Mouse (Mus musculus): Measurements from ENCODE around the gene Lix1l.

Gene Lix1l

GRCm38 (mm10) chr3:96600639-96601250 lies at the start of gene Lix1l:
TSS of gene Lix1l (plus strand) at chr3:96601149.
- in situ Hi-C loops (cut with MboI, MseI), result no loop called here

GRCm38 (mm10) chr3:96551203-96551602 lies 49.7 kb upstream of the Lix1l start:
- in situ Hi-C loops (cut with MboI, MseI), result no loop called here

GRCm38 (mm10) chr3:96551890-96552289 lies 49.1 kb upstream of the Lix1l start:
- in situ Hi-C loops (cut with MboI, MseI), result no loop called here

GRCm38 (mm10) chr3:96553601-96554000 lies 47.3 kb upstream of the Lix1l start:
- in situ Hi-C loops (cut with MboI, MseI), result no loop called here

GRCm38 (mm10) chr3:96554251-96554650 lies 46.7 kb upstream of the Lix1l start:
- in situ Hi-C loops (cut with MboI, MseI), result no loop called here

- in situ Hi-C loops (cut with MboI, MseI), result no loop called here
Measured at GRCm38 (mm10) chr3:96555041-96555596, 45.8 kb upstream of the Lix1l start.

- in situ Hi-C loops (cut with MboI, MseI), result no loop called here
Measured at GRCm38 (mm10) chr3:96555999-96556614, 44.8 kb upstream of the Lix1l start.

GRCm38 (mm10) chr3:96556651-96557635 lies 44.0 kb upstream of the Lix1l start:
- in situ Hi-C loops (cut with MboI, MseI), result no loop called here

GRCm38 (mm10) chr3:96557694-96558093 lies 43.3 kb upstream of the Lix1l start, which contains the start of gene Txnip:
TSS of gene Txnip (plus strand) at chr3:96557957.
- in situ Hi-C loops (cut with MboI, MseI), result no loop called here

GRCm38 (mm10) chr3:96558159-96558558 lies 42.8 kb upstream of the Lix1l start:
- in situ Hi-C loops (cut with MboI, MseI), result no loop called here

- in situ Hi-C loops (cut with MboI, MseI), result no loop called here
Measured at GRCm38 (mm10) chr3:96558668-96559196, 42.2 kb upstream of the Lix1l start.

GRCm38 (mm10) chr3:96559398-96559910 lies 41.5 kb upstream of the Lix1l start:
- in situ Hi-C loops (cut with MboI, MseI), result no loop called here

- in situ Hi-C loops (cut with MboI, MseI), result no loop called here
Measured at GRCm38 (mm10) chr3:96559911-96560850, 40.8 kb upstream of the Lix1l start.

- in situ Hi-C loops (cut with MboI, MseI), result no loop called here
Measured at GRCm38 (mm10) chr3:96560881-96561668, 39.9 kb upstream of the Lix1l start.

- in situ Hi-C loops (cut with MboI, MseI), result no loop called here
Measured at GRCm38 (mm10) chr3:96561946-96562681, 38.8 kb upstream of the Lix1l start.

- in situ Hi-C loops (cut with MboI, MseI), result no loop called here
Measured at GRCm38 (mm10) chr3:96563267-96563666, 37.7 kb upstream of the Lix1l start.

- in situ Hi-C loops (cut with MboI, MseI), result no loop called here
Measured at GRCm38 (mm10) chr3:96563911-96564632, 36.9 kb upstream of the Lix1l start.

GRCm38 (mm10) chr3:96564633-96565032 lies 36.3 kb upstream of the Lix1l start:
- in situ Hi-C loops (cut with MboI, MseI), result no loop called here
